Mouse (Mus musculus) adrenal gland, adult 2 months (tissue): ENCODE data around the gene Olfr893. TPM values are rescaled to one million over a fixed set of nuclear protein-coding genes. Genes with fewer than 3 reads are reported as not detected.
"Not testable (repeated sequence)": the region's sequence is repeated elsewhere in the genome, so short reads cannot be mapped to it uniquely, and the experiment has no call there.

Source experiments
- DNase-seq: peaks from one replicate; pipeline ENCODE4 v3.0.0; 2021
- long read RNA-seq: library from polyadenylated mRNA; stranded (forward); transcript quantifications from one replicate; pipeline ENCODE4 v2.0.0, GENCODE M21; 2021
- polyA plus RNA-seq: library from polyadenylated mRNA; depleted of rRNA; stranded (reverse); fragments of >200 nt; gene quantifications from 2 replicates; pipeline ENCODE4 v1.2.3, GENCODE M21; 2012; rRNA removed
- total RNA-seq, 2 experiments: library from RNA; stranded (reverse); gene quantifications; 2 replicates each; pipeline ENCODE4 v1.2.3; 2021

The Olfr893 gene
- not detected for total RNA-seq
- polyA plus RNA-seq, result not detected in 2 replicates
- long read RNA-seq, result 0 reads

- DNase-seq, result no peak
These were observed at the start of gene Olfr893 for GRCm38 (mm10) chr9:38208065-38208464. Gene Olfr893 (plus strand): TSS chr9:38208365.

DNA sequence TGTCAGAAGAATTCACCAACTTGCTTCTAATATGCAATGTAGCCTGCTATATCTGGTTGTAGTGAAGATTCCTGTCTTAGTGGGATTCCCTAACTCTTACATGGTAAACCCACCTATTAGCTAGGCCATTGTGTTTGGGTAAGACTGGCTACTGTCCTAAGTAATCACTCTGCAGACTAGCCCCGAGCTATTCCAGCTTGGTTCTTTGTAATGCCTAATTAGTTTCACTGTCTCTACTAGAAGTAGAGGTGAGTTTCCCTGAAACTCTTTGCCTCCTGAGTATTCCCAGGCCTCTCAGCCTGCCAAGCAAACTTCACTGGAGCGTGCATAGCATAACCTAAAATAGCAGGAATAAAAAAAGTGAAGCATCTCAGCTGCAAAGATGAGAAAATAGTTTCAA, 39.8 kb upstream of the Olfr893 start:
- DNase-seq, result not testable (repeated sequence)

GRCm38 (mm10) chr9:38180721-38181120, 27.4 kb upstream of the Olfr893 start, which contains the start of gene Olfr891:
Gene Olfr891 (minus strand): TSS chr9:38180821.
- no peak for DNase-seq

DNA sequence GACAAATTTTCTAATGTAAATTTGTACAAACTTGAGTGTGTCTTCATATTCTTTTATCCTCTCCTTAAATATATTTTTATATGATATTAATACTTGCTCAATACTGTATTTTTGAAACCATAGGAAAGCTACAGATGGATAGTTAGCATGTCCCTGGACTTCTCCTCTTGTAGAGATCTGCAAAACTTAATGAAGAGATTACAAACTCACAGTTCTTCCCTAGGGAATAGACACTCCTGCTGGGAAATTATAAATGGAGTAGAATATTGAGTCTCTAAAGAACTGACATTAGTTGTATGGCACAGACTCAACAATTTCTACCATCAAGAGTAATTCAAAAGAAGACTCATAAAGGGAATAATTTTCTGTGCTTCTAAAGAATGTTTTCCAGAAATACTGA, 9.6 kb downstream of the Olfr893 start, which contains the start of gene Olfr894:
Olfr894 (plus strand) TSS at position 301 of the 400 bp plus-strand sequence.
- no peak for DNase-seq

- DNase-seq, result no peak
These were observed 44.3 kb downstream of the Olfr893 start, which contains the start of gene Olfr143 for GRCm38 (mm10) chr9:38252474-38252873. Gene Olfr143 (plus strand): TSS chr9:38252774.

Other genes starting within 250 kb of the Olfr893 start
- not detected for gene Olfr881, start 216.5 kb upstream of the Olfr893 start, total RNA-seq
- not detected in 2 replicates for gene Olfr881, start 216.5 kb upstream of the Olfr893 start, polyA plus RNA-seq
- not detected for gene Olfr883, start 182.6 kb upstream of the Olfr893 start, total RNA-seq
- not detected in 2 replicates for gene Olfr883, start 182.6 kb upstream of the Olfr893 start, polyA plus RNA-seq
- gene Olfr884, start 161.8 kb upstream of the Olfr893 start, total RNA-seq, result not detected
- gene Olfr884, start 161.8 kb upstream of the Olfr893 start, polyA plus RNA-seq, result not detected in 2 replicates
- not detected for gene Olfr885, start 147.0 kb upstream of the Olfr893 start, total RNA-seq
- not detected in 2 replicates for gene Olfr885, start 147.0 kb upstream of the Olfr893 start, polyA plus RNA-seq
- gene Olfr887, start 124.3 kb upstream of the Olfr893 start, total RNA-seq, result not detected
- not detected in 2 replicates for gene Olfr887, start 124.3 kb upstream of the Olfr893 start, polyA plus RNA-seq
- gene Olfr888, start 100.2 kb upstream of the Olfr893 start, total RNA-seq, result not detected
- gene Olfr888, start 100.2 kb upstream of the Olfr893 start, polyA plus RNA-seq, result not detected in 2 replicates
- under 1 TPM; 0.17 to 0.28 TPM for gene Olfr889, start 93.2 kb upstream of the Olfr893 start, total RNA-seq
- not detected in 2 replicates for gene Olfr889, start 93.2 kb upstream of the Olfr893 start, polyA plus RNA-seq
- gene Olfr890, start 65.8 kb upstream of the Olfr893 start, total RNA-seq, result not detected
- gene Olfr890, start 65.8 kb upstream of the Olfr893 start, polyA plus RNA-seq, result not detected in 2 replicates
- gene Olfr891, start 27.5 kb upstream of the Olfr893 start, total RNA-seq, result not detected
- not detected in 2 replicates for gene Olfr891, start 27.5 kb upstream of the Olfr893 start, polyA plus RNA-seq
- gene Olfr894, start 9.7 kb downstream of the Olfr893 start, total RNA-seq, result not detected
- not detected in 2 replicates for gene Olfr894, start 9.7 kb downstream of the Olfr893 start, polyA plus RNA-seq
- not detected for gene Olfr143, start 44.4 kb downstream of the Olfr893 start, total RNA-seq
- gene Olfr143, start 44.4 kb downstream of the Olfr893 start, polyA plus RNA-seq, result not detected in 2 replicates
- not detected for gene Olfr895, start 59.5 kb downstream of the Olfr893 start, total RNA-seq
- gene Olfr895, start 59.5 kb downstream of the Olfr893 start, polyA plus RNA-seq, result not detected in 2 replicates
- gene Olfr896-ps1, start 82.7 kb downstream of the Olfr893 start, total RNA-seq, result not detected
- gene Olfr896-ps1, start 82.7 kb downstream of the Olfr893 start, polyA plus RNA-seq, result not detected in 2 replicates
- not detected for gene Olfr25, start 120.7 kb downstream of the Olfr893 start, total RNA-seq
- not detected in 2 replicates for gene Olfr25, start 120.7 kb downstream of the Olfr893 start, polyA plus RNA-seq
- not detected for gene Olfr898, start 140.0 kb downstream of the Olfr893 start, total RNA-seq
- gene Olfr898, start 140.0 kb downstream of the Olfr893 start, polyA plus RNA-seq, result not detected in 2 replicates
- not detected for gene Olfr250, start 158.5 kb downstream of the Olfr893 start, total RNA-seq
- gene Olfr250, start 158.5 kb downstream of the Olfr893 start, polyA plus RNA-seq, result not detected in 2 replicates
- not detected for gene Olfr251, start 168.7 kb downstream of the Olfr893 start, total RNA-seq
- not detected in 2 replicates for gene Olfr251, start 168.7 kb downstream of the Olfr893 start, polyA plus RNA-seq
- not detected for gene Olfr147, start 193.3 kb downstream of the Olfr893 start, total RNA-seq
- gene Olfr147, start 193.3 kb downstream of the Olfr893 start, polyA plus RNA-seq, result not detected in 2 replicates
- gene Olfr901, start 221.1 kb downstream of the Olfr893 start, total RNA-seq, result not detected
- not detected in 2 replicates for gene Olfr901, start 221.1 kb downstream of the Olfr893 start, polyA plus RNA-seq
- gene Olfr902, start 239.3 kb downstream of the Olfr893 start, total RNA-seq, result not detected
- gene Olfr902, start 239.3 kb downstream of the Olfr893 start, polyA plus RNA-seq, result not detected in 2 replicates